Mouse (Mus musculus) central nervous system, embryonic 11.5 days (tissue): ENCODE data around the gene Six2. TPM values are rescaled to one million over a fixed set of nuclear protein-coding genes. Genes with fewer than 3 reads are reported as not detected.

Experiments used
- polyA plus RNA-seq: library from polyadenylated mRNA; depleted of rRNA; stranded (reverse); fragments of >200 nt; gene quantifications from 2 replicates; pipeline ENCODE4 v1.2.3, GENCODE M21; 2012; rRNA removed

Six2 gene
- 31.3 and 35.7 TPM in 2 replicates for polyA plus RNA-seq

DNA sequence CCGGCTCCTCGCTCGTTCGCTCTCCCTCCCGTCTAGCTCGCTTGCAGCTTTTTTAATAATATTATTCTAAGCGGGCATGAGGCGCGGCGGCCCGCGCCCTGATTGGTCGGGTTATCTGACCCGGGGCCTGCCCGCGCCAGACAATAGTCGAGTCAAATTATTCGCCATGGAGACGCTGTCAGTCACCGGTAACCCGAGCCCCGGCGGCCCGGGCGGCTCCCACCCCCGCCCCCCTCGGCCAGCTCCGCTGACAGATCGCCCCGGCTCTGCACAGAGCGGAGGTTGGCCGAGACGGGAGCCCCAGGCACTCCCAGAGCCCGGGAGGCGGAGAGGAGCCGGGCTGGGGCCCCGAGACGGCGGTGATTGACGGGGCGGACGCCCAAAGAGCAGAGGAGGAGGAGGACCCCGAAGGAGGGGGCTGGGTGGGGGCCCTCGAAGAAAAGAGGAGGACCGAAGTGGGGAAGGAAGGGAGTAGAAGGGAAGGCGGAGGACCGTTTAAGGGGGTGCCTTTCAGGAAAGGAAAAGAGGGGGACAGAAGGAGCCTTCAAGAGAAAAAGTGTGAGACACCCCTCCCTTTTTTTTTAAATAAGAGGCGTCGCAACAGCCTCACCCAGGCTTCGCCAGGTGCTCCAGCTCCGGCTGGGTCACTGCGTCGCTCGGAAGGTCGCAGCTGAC is at the start of gene Six2:
TSS of gene Six2 (minus strand) at position 39 of the 675 bp plus-strand sequence.

Other genes with a start within 250 kb of the Six2 start
- 8.0 and 19.1 TPM in 2 replicates for gene Six3, start 74.7 kb downstream of the Six2 start, polyA plus RNA-seq